Mouse (Mus musculus) lung, adult 2 months (tissue): ENCODE results near the gene Shisa8. TPM values are rescaled to one million over a fixed set of nuclear protein-coding genes. Genes with fewer than 3 reads are reported as not detected.

Source experiments
- DNase-seq: peaks from one replicate; pipeline ENCODE4 v3.0.0; 2022
- H3K4me1 ChIP-seq: fragments of 200-500 bp; 2 replicates; pipeline ENCODE4 v1.6.1; 2011; ENCODE audit warnings: low read length; ENCODE audit not compliant: control insufficient read depth, insufficient read depth
- H3K4me3 ChIP-seq: fragments of 200-500 bp; replicated peaks from 2 replicates; pipeline ENCODE3; 2011; ENCODE audit warnings: low read depth, mild to moderate bottlenecking, control low read depth, low read length; ENCODE audit errors: extremely low read depth
- CTCF ChIP-seq: fragments of 200-500 bp; IDR thresholded peaks from 2 replicates; pipeline ENCODE4 v1.5.1; 2011; ENCODE audit warnings: mild to moderate bottlenecking, low read length, control low read depth; ENCODE audit not compliant: insufficient read depth
- POLR2A ChIP-seq: fragments of 200-500 bp; IDR thresholded peaks from 2 replicates; pipeline ENCODE4 v1.6.1; 2011; ENCODE audit warnings: low read depth, mild to moderate bottlenecking, control low read depth, low read length, borderline replicate concordance; ENCODE audit errors: extremely low read depth
- WGBS: fragments of 180-500 bp; shearing (Covaris S2); methylation state at CpG from one replicate; pipeline ENCODE4 v1.1.7; 2018; 5-methylcytosine and 5-hydroxymethylcytosine counted together
- polyA plus RNA-seq: library from polyadenylated mRNA; depleted of rRNA; stranded (reverse); fragments of >200 nt; gene quantifications from 2 replicates; pipeline ENCODE4 v1.2.3, GENCODE M21; 2012

Shisa8 gene
- polyA plus RNA-seq, 1 experiment = 0.40 TPM

DNA sequence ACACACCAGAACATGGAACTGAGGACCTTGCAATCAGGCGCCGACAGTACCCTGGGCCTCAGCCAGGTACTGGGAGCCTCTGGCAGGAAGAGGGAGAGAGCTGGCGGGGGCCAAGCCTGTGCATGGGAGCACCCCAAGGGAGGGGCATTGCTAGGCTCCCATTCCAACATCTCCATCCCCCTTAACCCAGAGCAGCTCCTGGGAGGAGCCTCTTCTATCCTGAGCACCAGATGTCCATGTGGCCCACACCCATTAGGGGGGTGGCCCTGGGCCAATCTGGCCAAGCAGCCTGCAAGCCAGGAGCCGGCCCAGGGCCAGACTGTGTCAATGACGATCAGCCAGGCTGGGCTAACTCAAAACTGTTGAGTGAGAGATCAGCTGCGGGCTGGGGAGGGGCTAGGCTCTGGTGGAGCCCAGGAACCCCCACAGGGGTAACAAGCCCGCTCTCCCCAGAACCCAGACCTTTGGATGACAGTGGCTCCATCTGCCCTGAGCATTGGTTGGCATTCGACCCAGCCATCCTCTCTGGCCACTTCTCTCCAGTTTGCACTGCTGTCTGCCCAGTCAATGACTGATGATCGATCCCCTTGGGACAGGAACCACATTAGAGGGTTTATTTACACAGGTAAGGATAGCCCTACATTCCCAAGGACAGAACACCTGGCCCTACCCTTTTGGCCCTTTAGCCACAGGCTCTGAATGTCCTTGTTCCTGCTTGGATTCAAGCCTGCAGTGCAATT, 6.1 kb downstream of the Shisa8 start:
- WGBS = 51% methylated on average over 9 of the region's 9 CpGs

DNA sequence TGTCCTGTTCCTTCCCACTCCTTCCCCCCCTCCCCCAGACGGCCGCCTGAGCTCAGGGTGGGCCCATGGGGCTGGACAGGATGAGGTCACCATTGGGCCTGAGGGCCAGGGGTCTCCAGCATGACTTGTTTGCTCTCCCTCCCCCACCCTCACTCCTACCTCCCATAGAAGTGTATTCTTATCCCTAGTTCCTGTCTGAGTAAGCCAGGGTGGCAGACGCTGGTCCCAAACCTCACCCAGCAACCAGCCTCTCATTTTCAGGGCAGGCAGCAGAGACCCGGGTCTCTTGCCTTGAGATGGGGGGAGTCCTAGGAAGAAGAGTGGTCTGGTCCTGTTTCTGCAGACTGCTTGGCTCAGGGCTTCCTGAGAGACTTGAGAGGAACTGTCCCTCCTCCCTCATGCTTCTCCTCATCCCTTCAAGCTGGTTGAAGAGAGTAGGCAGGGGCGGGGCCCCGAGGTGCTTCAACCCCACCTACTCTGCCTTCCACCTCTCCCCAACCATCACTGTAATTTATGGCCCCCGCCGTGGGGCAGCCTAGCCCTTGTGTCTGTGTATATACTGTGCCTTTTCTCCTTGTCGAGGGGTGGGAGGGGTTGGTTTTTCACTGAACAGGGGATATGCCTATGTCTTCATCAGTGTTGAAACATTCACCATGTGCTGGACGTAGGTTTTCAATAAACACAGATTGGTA, 7.8 kb downstream of the Shisa8 start:
- TF ChIP-seq POLR2A (no peak), CTCF (no peak)
- WGBS = 69% methylated on average over 10 of the region's 10 CpGs
- Histone ChIP-seq H3K4me1 (no peaks in the 10 kb centered on the region), H3K4me3 (no peak overlapping the region)
- DNase-seq = no peak

More for the DNA sequence above, 6.1 kb downstream of the Shisa8 start:
- DNase-seq = no peak
- Histone ChIP-seq H3K4me1 (no peaks in the 10 kb centered on the region), H3K4me3 (no peak overlapping the region)
- no peak for TF ChIP-seq CTCF
- no peak for TF ChIP-seq POLR2A

DNA sequence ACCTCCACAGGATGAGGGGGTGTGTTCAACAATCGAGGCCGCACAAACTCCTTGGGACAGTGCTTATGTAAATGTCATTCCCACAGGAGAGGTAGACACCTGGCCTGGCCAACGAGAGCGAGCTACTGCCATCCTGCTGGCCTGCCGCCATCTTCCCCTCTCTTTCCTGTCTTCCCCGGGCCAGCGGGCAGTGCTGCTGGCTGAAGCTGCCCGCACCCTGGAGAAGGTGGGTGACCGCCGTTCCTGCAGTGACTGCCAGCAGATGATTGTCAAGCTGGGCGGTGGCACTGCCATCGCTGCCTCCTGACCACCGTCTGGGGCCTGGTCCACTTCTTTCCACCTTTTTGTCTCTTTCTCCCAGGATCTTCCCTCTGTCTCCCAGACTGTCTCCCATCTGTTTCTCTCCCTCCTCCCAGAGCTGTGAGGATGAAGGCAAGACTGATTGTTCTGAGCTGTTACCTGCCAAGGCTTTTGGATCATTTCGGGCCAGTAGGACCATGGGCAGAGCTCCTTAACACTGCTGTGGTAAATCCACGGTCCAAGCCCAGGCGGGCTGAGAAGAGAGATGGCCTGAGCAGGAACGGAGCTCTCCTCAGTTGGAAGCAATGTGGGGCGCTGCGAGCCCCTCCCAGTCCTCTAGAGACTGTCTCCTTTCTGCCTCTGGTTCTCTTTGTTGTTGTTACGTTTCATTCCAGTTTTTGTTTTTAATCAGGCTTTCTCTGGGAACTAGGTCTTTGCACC, 8.8 kb downstream of the Shisa8 start:
- DNase-seq = no peak
- 85% methylated on average over 20 of the region's 20 CpGs for WGBS
- TF ChIP-seq POLR2A (no peak), CTCF (no peak)
- Histone ChIP-seq H3K4me1 (no peaks in the 10 kb centered on the region), H3K4me3 (no peak overlapping the region)

DNA sequence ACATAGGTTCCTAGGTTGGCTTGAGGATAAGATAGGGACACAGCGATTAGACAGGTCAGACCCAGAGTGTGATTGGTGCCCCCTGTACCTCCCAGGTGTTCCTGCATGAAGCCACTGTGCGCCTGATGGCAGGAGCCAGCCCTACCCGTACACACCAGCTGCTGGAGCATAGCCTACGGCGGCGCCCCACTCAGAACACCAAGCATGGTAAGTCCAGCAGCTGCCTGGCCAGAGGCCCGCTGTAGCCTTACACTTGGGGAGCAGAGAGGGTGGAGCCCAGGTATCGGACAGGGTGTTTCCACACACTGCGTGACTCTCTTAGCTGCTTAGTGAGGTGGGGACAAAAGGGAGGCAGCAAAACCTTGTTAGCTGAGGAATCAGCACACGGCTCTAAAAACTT, 9.5 kb downstream of the Shisa8 start:
- 93% methylated on average over 10 of the region's 10 CpGs for WGBS
- TF ChIP-seq CTCF = no peak
- TF ChIP-seq POLR2A = no peak
- no peak overlapping the region for H3K4me3 ChIP-seq
- no peaks in the 10 kb centered on the region for H3K4me1 ChIP-seq
- no peak for DNase-seq

DNA sequence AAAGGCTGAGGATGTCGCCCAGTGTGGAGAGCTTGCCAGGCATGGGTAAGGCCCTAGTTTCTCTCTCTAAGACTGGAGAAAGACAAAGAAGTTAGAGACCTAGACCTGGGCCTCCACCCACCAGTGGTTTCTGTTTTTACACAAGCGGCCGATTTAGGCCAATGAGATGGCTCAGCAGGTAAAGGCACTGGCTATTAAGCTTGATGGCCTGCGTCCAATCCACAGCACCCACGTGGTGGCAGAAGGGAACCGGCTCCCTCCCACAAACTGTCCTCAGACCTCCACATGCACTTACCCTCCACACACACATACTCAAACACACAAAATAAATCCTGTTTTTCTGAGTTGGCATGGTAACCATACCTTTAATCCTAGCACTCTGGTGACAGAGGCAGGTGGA, 10.5 kb downstream of the Shisa8 start:
- DNase-seq = no peak
- H3K4me3 ChIP-seq = no peak overlapping the region
- TF ChIP-seq CTCF (no peak), POLR2A (no peak)
- no peaks in the 10 kb centered on the region for H3K4me1 ChIP-seq
- WGBS = 83% methylated on average over 6 of the region's 6 CpGs

DNA sequence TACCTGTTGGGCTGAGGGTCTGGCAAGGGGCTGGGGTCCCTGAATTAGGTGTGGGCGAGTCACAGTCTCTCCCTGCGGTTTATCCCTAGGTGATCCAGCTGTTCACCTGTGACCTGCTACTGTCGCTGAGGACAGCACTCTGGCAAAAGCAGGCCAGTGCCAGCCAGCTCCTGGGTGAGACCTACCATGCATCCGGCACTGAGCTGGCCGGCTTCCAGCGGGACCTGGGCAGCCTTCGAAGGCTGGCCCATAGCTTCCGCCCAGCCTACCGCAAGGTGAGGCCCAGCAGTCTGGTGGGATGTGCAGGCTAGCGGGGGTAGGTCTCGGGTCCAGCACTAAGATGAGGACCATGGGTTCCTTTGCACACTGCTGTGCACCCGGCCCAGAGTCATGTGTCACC, 13.1 kb downstream of the Shisa8 start:
- no peaks in the 10 kb centered on the region for H3K4me1 ChIP-seq
- TF ChIP-seq CTCF = no peak
- no peak for TF ChIP-seq POLR2A
- H3K4me3 ChIP-seq = no peak overlapping the region
- 80% methylated on average over 12 of the region's 12 CpGs for WGBS
- no peak for DNase-seq

DNA sequence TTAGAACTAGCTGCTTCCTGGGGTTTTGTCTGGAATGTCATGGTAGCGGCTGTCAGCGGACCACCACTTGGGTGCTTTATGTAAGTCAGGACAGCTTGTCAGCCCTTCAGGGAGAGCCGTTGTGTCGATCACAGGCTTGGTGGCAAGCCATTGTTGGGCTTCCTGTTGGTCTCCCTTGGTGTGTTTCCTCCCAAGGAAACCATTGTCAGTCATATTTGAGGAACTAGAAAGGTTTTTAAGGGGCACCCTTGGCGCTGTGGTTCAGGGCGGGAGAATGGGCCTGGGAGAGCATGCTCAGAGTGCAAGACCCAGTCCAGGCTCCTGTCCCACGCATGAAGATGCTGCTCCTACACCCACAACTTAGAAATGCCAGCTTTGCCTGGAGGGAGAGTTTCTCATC, 14.3 kb downstream of the Shisa8 start:
- TF ChIP-seq CTCF (no peak), POLR2A (no peak)
- Histone ChIP-seq H3K4me1 (no peaks in the 10 kb centered on the region), H3K4me3 (no peak overlapping the region)
- WGBS = 72% methylated on average over 7 of the region's 7 CpGs
- DNase-seq = no peak

DNA sequence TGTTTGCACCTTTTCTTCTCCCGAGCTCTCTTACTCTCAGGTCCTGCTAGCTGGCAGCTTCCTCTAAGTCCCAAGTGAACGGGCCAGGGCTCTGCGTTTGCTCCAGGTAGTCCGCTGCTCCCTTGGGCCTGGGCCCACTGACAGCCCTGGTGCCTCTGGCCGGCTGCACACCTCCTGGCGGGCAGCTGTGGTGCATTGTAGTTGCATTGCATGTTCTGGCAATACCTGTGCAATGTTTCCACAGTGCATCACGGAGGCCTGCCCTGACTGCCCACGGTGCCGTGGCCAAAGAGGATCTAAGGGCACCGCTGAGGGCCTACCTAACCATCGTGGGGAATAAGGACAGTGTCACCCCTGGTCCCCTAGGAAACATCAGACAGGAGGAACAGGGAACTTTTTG, 14.7 kb downstream of the Shisa8 start:
- 88% methylated on average over 11 of the region's 11 CpGs for WGBS
- H3K4me3 ChIP-seq = no peak overlapping the region
- TF ChIP-seq POLR2A = no peak
- no peak for TF ChIP-seq CTCF
- no peaks in the 10 kb centered on the region for H3K4me1 ChIP-seq
- DNase-seq = no peak

DNA sequence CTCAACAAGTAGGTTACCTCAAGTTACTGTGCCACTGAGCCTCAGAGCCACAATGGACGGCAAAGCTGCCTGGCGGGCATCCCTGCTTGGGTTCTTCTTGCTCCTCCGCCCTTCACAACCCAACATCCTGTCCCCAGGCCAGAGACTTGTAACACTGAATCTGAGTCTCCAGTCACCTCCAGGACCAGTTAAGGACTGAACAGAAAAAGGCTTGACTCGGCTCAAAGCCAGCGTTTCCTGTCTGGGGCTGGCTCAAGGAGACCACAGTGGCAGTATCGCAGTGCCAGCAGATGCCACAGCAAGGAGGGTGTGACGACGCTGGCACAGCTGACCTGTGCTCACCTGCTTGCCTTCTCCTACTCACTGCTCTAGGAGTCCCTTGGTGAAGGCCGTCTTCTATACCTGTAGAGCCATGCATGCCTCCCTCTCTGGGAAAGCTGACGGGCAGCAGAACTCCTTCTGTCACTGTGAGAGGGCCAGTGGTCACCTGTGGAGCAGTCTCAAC, 15.3 kb downstream of the Shisa8 start:
- TF ChIP-seq CTCF = no peak
- TF ChIP-seq POLR2A = no peak
- 87% methylated on average over 10 of the region's 10 CpGs for WGBS

More for the DNA sequence above, 15.3 kb downstream of the Shisa8 start:
- no peak overlapping the region for H3K4me3 ChIP-seq
- H3K4me1 ChIP-seq = no peaks in the 10 kb centered on the region
- no peak for DNase-seq
